Mouse (Mus musculus) limb, embryonic 14.5 days (tissue): ENCODE measurements around the gene Ccr10. TPM values are rescaled to one million over a fixed set of nuclear protein-coding genes. Genes with fewer than 3 reads are reported as not detected.

ENCODE experiments used
- ATAC-seq: fragments of 200-750 bp; cut with Nextera tagmentation; 2 replicates; pipeline ENCODE4 v1.8.0; 2017; ENCODE audit warnings: low read depth, moderate number of reproducible peaks, moderate TSS enrichment; ENCODE audit not compliant: low FRiP score
- DNase-seq: peaks from one replicate; pipeline ENCODE4 v3.0.0-alpha.2; 2015; ENCODE audit warnings: low spot score
- H3K27ac ChIP-seq: fragments of 300-500 bp; sonication (generic); replicated peaks from 2 replicates; pipeline ENCODE4 v1.5.1; 2014; ENCODE audit warnings: low read depth, mild to moderate bottlenecking, low read length, moderate library complexity, mixed read lengths
- H3K27me3 ChIP-seq: fragments of 300-500 bp; sonication (generic); 2 replicates; pipeline ENCODE4 v1.6.1; 2014; ENCODE audit warnings: low read length, mixed read lengths; ENCODE audit not compliant: control insufficient read depth, insufficient read depth
- H3K36me3 ChIP-seq: fragments of 300-500 bp; sonication (generic); 2 replicates; pipeline ENCODE4 v1.6.1; 2014; ENCODE audit warnings: mild to moderate bottlenecking, low read length, moderate library complexity, mixed read lengths; ENCODE audit not compliant: control insufficient read depth, insufficient read depth
- H3K4me1 ChIP-seq: fragments of 300-500 bp; sonication (generic); 2 replicates; pipeline ENCODE4 v1.6.1; 2014; ENCODE audit warnings: antibody characterized with exemption, low read length, mixed read lengths; ENCODE audit not compliant: control insufficient read depth, insufficient read depth
- H3K4me2 ChIP-seq: fragments of 300-500 bp; sonication (generic); replicated peaks from 2 replicates; pipeline ENCODE4 v1.6.1; 2014; ENCODE audit warnings: low read depth, mild to moderate bottlenecking, low read length, moderate library complexity; ENCODE audit not compliant: severe bottlenecking
- H3K4me3 ChIP-seq: fragments of 300-500 bp; sonication (generic); replicated peaks from 2 replicates; pipeline ENCODE4 v1.5.1; 2014; ENCODE audit warnings: low read length
- H3K9ac ChIP-seq: fragments of 300-500 bp; sonication (generic); 2 replicates; pipeline ENCODE4 v1.6.1; 2014; ENCODE audit warnings: mild to moderate bottlenecking, low read depth, low read length, moderate library complexity; ENCODE audit not compliant: severe bottlenecking
- H3K9me3 ChIP-seq: fragments of 300-500 bp; sonication (generic); 2 replicates; pipeline ENCODE4 v1.6.1; 2016; ENCODE audit warnings: low read length; ENCODE audit not compliant: control insufficient read depth
- POLR2A ChIP-seq: fragments of 200-500 bp; IDR thresholded peaks from 2 replicates; pipeline ENCODE4 v1.8.0; 2012; ENCODE audit warnings: inconsistent platforms, mild to moderate bottlenecking, moderate library complexity, borderline replicate concordance; ENCODE audit not compliant: insufficient read depth, insufficient read length; ENCODE audit errors: extremely low read depth
- WGBS: fragments of 180-500 bp; shearing (Covaris S2); extraction: QIAGEN DNeasy Blood & Tissue Kit; methylation state at CpG from one replicate; pipeline ENCODE4 v1.1.7; 2014; 5-methylcytosine and 5-hydroxymethylcytosine counted together
- polyA plus RNA-seq, 2 experiments: library from polyadenylated mRNA; depleted of rRNA in 1 of 2; stranded (reverse) in 1 of 2; unstranded in 1 of 2; fragments of >200 nt; fragmentation: Nextera tagmentation in 1 of 2; extraction: Ambion mirVana in 1 of 2; gene quantifications; 2 replicates each; pipeline versions ENCODE4 v1.2.1 to v1.2.3; 2012 to 2014

Gene Ccr10
- polyA plus RNA-seq, 2 experiments: 0.09 to 0.41 TPM

GRCm38 (mm10) chr11:101154648-101155047 is 20.6 kb downstream of the Ccr10 start:
- TF ChIP-seq POLR2A: no peak
- Histone ChIP-seq H3K4me2 (no peak overlapping the region), H3K36me3 (no peaks in the 10 kb centered on the region), H3K27me3 (no peaks in the 10 kb centered on the region), H3K4me1 (peaks cover 9% of the 10 kb centered on the region; the same call in 1 of the 2 replicates), H3K27ac (no peak overlapping the region), H3K9ac (no peak overlapping the region), H3K9me3 (no peaks in the 10 kb centered on the region), H3K4me3 (no peak overlapping the region)
- no peak for ATAC-seq
- no peak for DNase-seq

DNA sequence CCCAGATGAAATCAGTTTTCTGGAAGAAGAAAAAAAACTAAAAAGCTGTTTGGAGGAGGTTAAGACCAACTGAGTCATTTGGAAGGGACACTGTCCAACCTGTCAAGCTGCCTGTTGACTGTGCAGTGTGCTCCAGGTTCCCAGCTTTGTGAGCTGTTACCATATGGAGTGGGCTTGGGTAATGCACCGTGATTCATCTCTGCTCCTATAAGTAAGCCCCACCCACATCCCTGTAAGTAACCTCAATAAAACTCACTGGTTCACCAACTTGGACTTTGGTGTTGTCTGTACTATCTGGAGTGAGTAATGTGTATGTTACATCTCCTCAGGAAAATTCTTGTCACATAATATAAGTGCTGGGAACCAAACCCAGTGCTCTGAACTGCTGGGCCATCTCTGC is 22.4 kb downstream of the Ccr10 start:
- no peak overlapping the region for H3K4me2 ChIP-seq
- H3K27me3 ChIP-seq: no peaks in the 10 kb centered on the region
- H3K9me3 ChIP-seq: no peaks in the 10 kb centered on the region
- no peak for TF ChIP-seq POLR2A
- ATAC-seq (no peak), DNase-seq (no peak)
- no peak overlapping the region for H3K9ac ChIP-seq
- no peak overlapping the region for H3K27ac ChIP-seq
- WGBS: 52% methylated on average over 1 of the region's 1 CpGs
- no peak overlapping the region for H3K4me3 ChIP-seq
- peaks cover 20% of the 10 kb centered on the region for H3K4me1 ChIP-seq
- no peaks in the 10 kb centered on the region for H3K36me3 ChIP-seq

DNA sequence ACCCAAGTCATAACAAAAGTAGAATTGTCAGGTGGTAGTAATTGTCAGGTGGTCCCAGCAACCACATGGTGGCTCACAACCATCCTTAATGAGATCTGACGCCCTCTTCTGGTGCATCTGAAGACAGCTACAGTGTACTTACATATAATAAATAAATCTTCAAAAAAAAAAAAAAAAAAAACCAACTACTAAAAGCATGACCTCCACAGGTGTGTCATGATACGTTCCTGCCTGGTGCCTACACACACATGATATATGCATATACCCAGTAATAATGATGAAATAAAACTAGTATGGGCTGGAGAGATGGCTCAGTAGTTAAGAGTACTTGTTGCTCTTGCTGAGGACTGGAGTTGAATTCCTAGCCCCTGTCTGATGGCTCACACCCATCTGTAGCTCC is 24.2 kb downstream of the Ccr10 start:
- Histone ChIP-seq H3K9ac (no peak overlapping the region), H3K4me2 (no peak overlapping the region), H3K27ac (no peak overlapping the region), H3K9me3 (no peaks in the 10 kb centered on the region), H3K27me3 (no peaks in the 10 kb centered on the region), H3K4me1 (peaks cover 17% of the 10 kb centered on the region), H3K36me3 (no peaks in the 10 kb centered on the region), H3K4me3 (no peak overlapping the region)
- ATAC-seq (no peak), DNase-seq (no peak)
- no peak for TF ChIP-seq POLR2A
- WGBS: 60% methylated on average over 2 of the region's 2 CpGs

GRCm38 (mm10) chr11:101149178-101150105 is 25.8 kb downstream of the Ccr10 start:
- peak overlapping the region; percentile 81 for H3K27ac ChIP-seq
- peak overlapping the region; percentile 18; the same call in 1 of the 2 replicates for H3K9ac ChIP-seq
- ATAC-seq: peak; percentile 60
- H3K36me3 ChIP-seq: no peaks in the 10 kb centered on the region
- no peaks in the 10 kb centered on the region for H3K9me3 ChIP-seq
- H3K4me3 ChIP-seq: no peak overlapping the region
- DNase-seq: peak; percentile 89
- H3K27me3 ChIP-seq: no peaks in the 10 kb centered on the region
- H3K4me2 ChIP-seq: no peak overlapping the region
- H3K4me1 ChIP-seq: peaks cover 12% of the 10 kb centered on the region
- WGBS: 11% methylated on average over 9 of the region's 9 CpGs
- TF ChIP-seq POLR2A: no peak

DNA sequence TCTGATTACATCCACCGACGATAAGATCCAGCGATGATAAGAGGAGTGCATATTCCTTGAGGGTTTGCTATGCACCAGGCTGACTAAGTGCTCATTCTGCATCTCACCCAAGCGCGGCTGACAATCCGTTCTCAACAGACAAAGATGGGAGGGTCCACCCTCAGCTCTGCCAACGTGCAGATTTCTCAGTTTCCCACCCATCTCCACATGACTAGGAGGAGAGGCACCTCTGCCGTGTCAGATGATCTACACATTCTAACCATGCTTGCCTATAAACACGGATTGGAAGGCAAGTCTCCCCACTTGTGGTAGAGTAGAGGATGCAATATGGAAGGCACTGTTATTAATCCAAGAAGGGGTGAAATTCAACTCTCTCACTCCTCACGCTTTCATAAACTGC is 26.5 kb downstream of the Ccr10 start:
- H3K4me3 ChIP-seq: no peak overlapping the region
- no peak overlapping the region for H3K4me2 ChIP-seq

More for the DNA sequence above, 26.5 kb downstream of the Ccr10 start:
- ATAC-seq (no peak), DNase-seq (no peak)
- 53% methylated on average over 10 of the region's 10 CpGs for WGBS
- Histone ChIP-seq H3K4me1 (peaks cover 12% of the 10 kb centered on the region), H3K9me3 (no peaks in the 10 kb centered on the region), H3K27me3 (no peaks in the 10 kb centered on the region), H3K9ac (0 out of 2 replicates have a peak overlapping the region, but pooled peaks have one; percentile 18), H3K27ac (peak overlapping the region; percentile 81), H3K36me3 (no peaks in the 10 kb centered on the region)
- TF ChIP-seq POLR2A: no peak
